Mouse (Mus musculus) lung, adult 2 months (tissue): ENCODE results near the gene Nab1. TPM values are rescaled to one million over a fixed set of nuclear protein-coding genes. Genes with fewer than 3 reads are reported as not detected.
A peak's percentile ranks its signal among the peaks of the same experiment; 100 is the strongest.

Source experiments
- DNase-seq: peaks from one replicate; pipeline ENCODE4 v3.0.0; 2022
- H3K4me1 ChIP-seq: fragments of 200-500 bp; 2 replicates; pipeline ENCODE4 v1.6.1; 2011; ENCODE audit warnings: low read length; ENCODE audit not compliant: control insufficient read depth, insufficient read depth
- H3K4me3 ChIP-seq: fragments of 200-500 bp; replicated peaks from 2 replicates; pipeline ENCODE3; 2011; ENCODE audit warnings: low read depth, mild to moderate bottlenecking, control low read depth, low read length; ENCODE audit errors: extremely low read depth
- CTCF ChIP-seq: fragments of 200-500 bp; IDR thresholded peaks from 2 replicates; pipeline ENCODE4 v1.5.1; 2011; ENCODE audit warnings: mild to moderate bottlenecking, low read length, control low read depth; ENCODE audit not compliant: insufficient read depth
- POLR2A ChIP-seq: fragments of 200-500 bp; IDR thresholded peaks from 2 replicates; pipeline ENCODE4 v1.6.1; 2011; ENCODE audit warnings: low read depth, mild to moderate bottlenecking, control low read depth, low read length, borderline replicate concordance; ENCODE audit errors: extremely low read depth
- WGBS: fragments of 180-500 bp; shearing (Covaris S2); methylation state at CpG from one replicate; pipeline ENCODE4 v1.1.7; 2018; 5-methylcytosine and 5-hydroxymethylcytosine counted together
- polyA plus RNA-seq: library from polyadenylated mRNA; depleted of rRNA; stranded (reverse); fragments of >200 nt; gene quantifications from 2 replicates; pipeline ENCODE4 v1.2.3, GENCODE M21; 2012

Nab1 gene
- polyA plus RNA-seq, 1 experiment: 14.9 TPM

- peak; percentile 12 for DNase-seq
- no peaks in the 10 kb centered on the region for H3K4me1 ChIP-seq
- 69% methylated on average over 3 of the region's 3 CpGs for WGBS
- TF ChIP-seq CTCF (no peak), POLR2A (no peak)
- no peak overlapping the region for H3K4me3 ChIP-seq
Observed at GRCm38 (mm10) chr1:52454509-52455001, 45.9 kb downstream of the Nab1 start.

- TF ChIP-seq CTCF: no peak
- no peak for TF ChIP-seq POLR2A
- no peaks in the 10 kb centered on the region for H3K4me1 ChIP-seq
- WGBS: 58% methylated on average over 1 of the region's 1 CpGs
- H3K4me3 ChIP-seq: no peak overlapping the region
- no peak for DNase-seq
Observed at GRCm38 (mm10) chr1:52451360-52451759, 49.1 kb downstream of the Nab1 start.

GRCm38 (mm10) chr1:52435856-52436255 is 64.6 kb downstream of the Nab1 start:
- Histone ChIP-seq H3K4me1 (no peaks in the 10 kb centered on the region), H3K4me3 (no peak overlapping the region)
- no peak for DNase-seq
- WGBS: 65% methylated on average over 6 of the region's 6 CpGs
- TF ChIP-seq POLR2A: no peak
- no peak for TF ChIP-seq CTCF

GRCm38 (mm10) chr1:52434085-52434484 is 66.4 kb downstream of the Nab1 start:
- no peak overlapping the region for H3K4me3 ChIP-seq
- DNase-seq: no peak
- no peaks in the 10 kb centered on the region for H3K4me1 ChIP-seq
- 80% methylated on average over 4 of the region's 4 CpGs for WGBS
- no peak for TF ChIP-seq POLR2A

- 85% methylated on average over 8 of the region's 8 CpGs for WGBS
Observed at GRCm38 (mm10) chr1:52431806-52432205, 68.7 kb downstream of the Nab1 start.

GRCm38 (mm10) chr1:52430606-52431005 is 69.9 kb downstream of the Nab1 start:
- WGBS: 75% methylated on average over 2 of the region's 2 CpGs
- no peak overlapping the region for H3K4me3 ChIP-seq
- H3K4me1 ChIP-seq: no peaks in the 10 kb centered on the region
- no peak for TF ChIP-seq CTCF
- TF ChIP-seq POLR2A: no peak
- no peak for DNase-seq

More at GRCm38 (mm10) chr1:52431806-52432205, 68.7 kb downstream of the Nab1 start:
- no peak for DNase-seq
- Histone ChIP-seq H3K4me1 (no peaks in the 10 kb centered on the region), H3K4me3 (no peak overlapping the region)
- TF ChIP-seq POLR2A: no peak
- no peak for TF ChIP-seq CTCF

GRCm38 (mm10) chr1:52430116-52430515 is 70.4 kb downstream of the Nab1 start:
- Histone ChIP-seq H3K4me1 (no peaks in the 10 kb centered on the region), H3K4me3 (no peak overlapping the region)
- TF ChIP-seq POLR2A: no peak
- no peak for TF ChIP-seq CTCF
- no peak for DNase-seq
- WGBS: 86% methylated on average over 1 of the region's 1 CpGs

GRCm38 (mm10) chr1:52427841-52428464 is 72.5 kb downstream of the Nab1 start:
- 65% methylated on average over 2 of the region's 2 CpGs for WGBS
- H3K4me1 ChIP-seq: no peaks in the 10 kb centered on the region
- no peak for TF ChIP-seq POLR2A
- TF ChIP-seq CTCF: no peak
- no peak for DNase-seq
- no peak overlapping the region for H3K4me3 ChIP-seq

- Histone ChIP-seq H3K4me1 (no peaks in the 10 kb centered on the region), H3K4me3 (no peak overlapping the region)
- DNase-seq: no peak
- WGBS: 46% methylated on average over 1 of the region's 1 CpGs
- TF ChIP-seq CTCF (no peak), POLR2A (no peak)
Observed at GRCm38 (mm10) chr1:52423846-52424245, 76.6 kb downstream of the Nab1 start.

- TF ChIP-seq CTCF (no peak), POLR2A (no peak)
- WGBS: 81% methylated on average over 2 of the region's 2 CpGs
- no peaks in the 10 kb centered on the region for H3K4me1 ChIP-seq
- no peak overlapping the region for H3K4me3 ChIP-seq
- DNase-seq: no peak
Observed at GRCm38 (mm10) chr1:52423057-52423456, 77.4 kb downstream of the Nab1 start.
